Mouse (Mus musculus) olfactory bulb, adult 2 months (tissue): ENCODE results near the gene Olfr1351. TPM values are rescaled to one million over a fixed set of nuclear protein-coding genes. Genes with fewer than 3 reads are reported as not detected.
"Not testable (repeated sequence)": the region's sequence is repeated elsewhere in the genome, so short reads cannot be mapped to it uniquely, and the experiment has no call there.

ENCODE experiments used
- H3K27ac ChIP-seq: fragments of 200-500 bp; 2 replicates; pipeline ENCODE4 v1.5.1; 2012; ENCODE audit warnings: low read depth, low read length; ENCODE audit not compliant: insufficient read depth
- H3K4me1 ChIP-seq: fragments of 200-500 bp; 2 replicates; pipeline ENCODE4 v1.6.1; 2012; ENCODE audit warnings: low read length; ENCODE audit not compliant: control insufficient read depth, insufficient read depth
- H3K4me3 ChIP-seq: fragments of 200-500 bp; 2 replicates; pipeline ENCODE4 v1.5.1; 2012; ENCODE audit warnings: mild to moderate bottlenecking, low read depth, low read length, moderate library complexity; ENCODE audit not compliant: insufficient read depth
- CTCF ChIP-seq: fragments of 200-500 bp; IDR thresholded peaks from 2 replicates; pipeline ENCODE4 v1.5.1; 2012; ENCODE audit warnings: low read depth, mild to moderate bottlenecking, low read length, moderate library complexity; ENCODE audit not compliant: insufficient read depth
- POLR2A ChIP-seq: fragments of 200-500 bp; IDR thresholded peaks from 2 replicates; pipeline ENCODE4 v1.6.1; 2012; ENCODE audit warnings: mild to moderate bottlenecking, low read depth, low read length, moderate library complexity; ENCODE audit not compliant: insufficient read depth
- WGBS: fragments of 180-500 bp; shearing (Covaris S2); methylation state at CpG from one replicate; pipeline ENCODE4 v1.1.7; 2018; 5-methylcytosine and 5-hydroxymethylcytosine counted together
- polyA plus RNA-seq: library from polyadenylated mRNA; stranded (reverse); fragments of >200 nt; gene quantifications from 2 replicates; pipeline ENCODE4 v1.2.4, GENCODE M21; 2012; ENCODE audit warnings: low replicate concordance; ENCODE audit not compliant: missing spikeins, insufficient read depth, insufficient read length

Gene Olfr1351
- polyA plus RNA-seq = not detected in 2 replicates

DNA sequence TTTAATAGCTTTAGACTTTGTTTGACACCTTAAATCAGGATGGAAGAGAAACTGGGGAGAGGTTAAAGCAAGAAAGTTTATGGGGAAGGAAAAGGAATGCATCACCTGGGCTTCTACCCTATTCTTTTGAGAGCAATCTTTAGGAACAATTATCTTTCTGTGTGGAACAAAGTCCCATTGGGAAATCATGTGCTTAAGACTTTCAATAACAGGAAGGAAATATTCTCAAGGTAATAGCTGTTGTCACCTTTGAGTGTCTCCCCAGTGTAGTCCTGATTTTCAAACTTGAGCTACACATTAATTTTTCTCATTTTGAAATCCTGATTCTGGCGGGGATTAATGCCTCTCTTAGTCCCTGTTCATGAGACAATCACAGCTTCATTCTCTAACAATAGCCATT, at the start of gene Olfr1351:
Olfr1351 (plus strand) TSS at position 301 of the 400 bp plus-strand sequence.
- no peak within 1 kb of the TSS for H3K4me3 ChIP-seq
- no peaks in the 10 kb centered on the region for H3K4me1 ChIP-seq
- WGBS = 63% methylated on average over 1 of the region's 1 CpGs
- TF ChIP-seq POLR2A (no peak), CTCF (no peak)
- H3K27ac ChIP-seq = no peak within 1 kb of the TSS

GRCm38 (mm10) chr10:78963009-78963408, 49.3 kb upstream of the Olfr1351 start, which contains the start of gene Olfr1353:
Gene Olfr1353, plus strand, starts transcription at chr10:78963309.
- not testable (repeated sequence) for H3K4me1 ChIP-seq, H3K4me3 ChIP-seq, H3K27ac ChIP-seq

- no peak within 1 kb of the TSS for H3K4me3 ChIP-seq
- TF ChIP-seq CTCF (no peak), POLR2A (no peak)
- H3K27ac ChIP-seq = no peak within 1 kb of the TSS
- H3K4me1 ChIP-seq = no peaks in the 10 kb centered on the region
Measured at GRCm38 (mm10) chr10:78980750-78981149, 31.5 kb upstream of the Olfr1351 start, which contains the start of gene Olfr1352. Gene Olfr1352, plus strand, starts transcription at chr10:78981050.

GRCm38 (mm10) chr10:79028441-79028840, 16.2 kb downstream of the Olfr1351 start, which contains the start of gene Olfr57:
Gene Olfr57, plus strand, starts transcription at chr10:79028741.
- Histone ChIP-seq H3K4me1 (no peaks in the 10 kb centered on the region), H3K4me3 (no peak within 1 kb of the TSS), H3K27ac (no peak within 1 kb of the TSS)
- TF ChIP-seq POLR2A (no peak), CTCF (no peak)

DNA sequence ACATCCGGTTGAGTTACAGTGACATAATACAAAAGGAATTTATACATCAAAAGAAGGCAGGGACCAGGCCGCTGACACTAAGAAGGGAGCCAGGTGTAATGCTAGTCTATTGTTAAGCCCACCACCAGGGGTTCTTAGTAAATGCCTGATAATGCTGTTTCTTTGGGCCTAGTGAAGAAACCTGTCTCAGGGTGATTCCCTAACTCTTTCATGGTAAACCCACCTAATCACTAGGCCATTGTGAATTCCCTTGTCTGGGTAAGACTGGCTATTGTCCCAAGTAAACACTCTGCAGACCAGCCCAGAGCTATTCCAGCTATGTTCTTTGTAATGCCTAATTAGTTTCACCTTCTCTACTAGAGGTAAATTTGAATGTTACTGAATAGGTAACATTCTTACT, 30.2 kb downstream of the Olfr1351 start:
- 78% methylated on average over 2 of the region's 2 CpGs for WGBS
- H3K4me1 ChIP-seq, H3K4me3 ChIP-seq: not testable (repeated sequence)

GRCm38 (mm10) chr10:79057370-79057769, 45.1 kb downstream of the Olfr1351 start:
- not testable (repeated sequence) for H3K4me1 ChIP-seq, H3K4me3 ChIP-seq, H3K27ac ChIP-seq
- WGBS = 94% methylated on average over 3 of the region's 3 CpGs

More for the DNA sequence above, 30.2 kb downstream of the Olfr1351 start:
- not testable (repeated sequence) for H3K27ac ChIP-seq

Other genes starting within 250 kb of the Olfr1351 start
- gene Slc1a6, start 232.0 kb upstream of the Olfr1351 start, polyA plus RNA-seq = not detected in 2 replicates
- not detected in 2 replicates for gene Olfr1356, start 160.3 kb upstream of the Olfr1351 start, polyA plus RNA-seq
- gene Olfr1355, start 136.9 kb upstream of the Olfr1351 start, polyA plus RNA-seq = not detected in 2 replicates
- gene Olfr1354, start 99.3 kb upstream of the Olfr1351 start, polyA plus RNA-seq = not detected in 2 replicates
- gene Olfr8, start 61.8 kb upstream of the Olfr1351 start, polyA plus RNA-seq = not detected in 2 replicates
- not detected in 2 replicates for gene Olfr1353, start 49.2 kb upstream of the Olfr1351 start, polyA plus RNA-seq
- not detected in 2 replicates for gene Olfr1352, start 31.4 kb upstream of the Olfr1351 start, polyA plus RNA-seq
- gene Olfr57, start 16.3 kb downstream of the Olfr1351 start, polyA plus RNA-seq = not detected in 2 replicates
- not detected in 2 replicates for gene 2610008E11Rik, start 85.1 kb downstream of the Olfr1351 start, polyA plus RNA-seq
- gene Vmn2r80, start 136.3 kb downstream of the Olfr1351 start, polyA plus RNA-seq = not detected in 2 replicates
- gene Vmn2r81, start 235.2 kb downstream of the Olfr1351 start, polyA plus RNA-seq = not detected in 2 replicates